Mouse (Mus musculus): ENCODE results near the gene Atoh7.
"Not testable (repeated sequence)": the region's sequence is repeated elsewhere in the genome, so short reads cannot be mapped to it uniquely, and the experiment has no call there.

Gene Atoh7

GRCm38 (mm10) chr10:63099521-63099920, at the start of gene Atoh7:
TSS of gene Atoh7 (plus strand) at chr10:63099651.
- DNase-seq (ENCODE audit: low spot score in 2 of 2): no peak

GRCm38 (mm10) chr10:63051267-63051666, 48.2 kb upstream of the Atoh7 start:
- no peak for DNase-seq (ENCODE audit: low spot score in 2 of 2)

DNA sequence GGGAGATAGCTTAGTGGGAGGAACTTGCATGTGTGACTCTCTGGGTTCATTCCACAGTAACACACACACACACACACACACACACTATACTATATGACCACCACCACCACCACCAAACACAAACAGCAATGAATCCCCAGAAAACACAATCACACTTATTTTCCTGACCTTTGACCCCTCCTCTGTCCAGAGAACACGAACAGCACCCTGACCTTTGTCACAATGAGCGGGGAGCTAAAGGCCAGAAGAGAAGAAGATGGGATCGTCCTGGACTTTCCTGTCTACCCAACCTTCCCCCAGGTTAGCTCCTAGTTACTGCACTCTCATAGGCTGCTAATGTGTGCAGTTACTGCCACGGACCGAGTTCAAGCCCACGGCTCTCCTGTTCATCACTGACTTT, 47.4 kb upstream of the Atoh7 start:
- DNase-seq (ENCODE audit: low spot score in 2 of 2): no peak

DNA sequence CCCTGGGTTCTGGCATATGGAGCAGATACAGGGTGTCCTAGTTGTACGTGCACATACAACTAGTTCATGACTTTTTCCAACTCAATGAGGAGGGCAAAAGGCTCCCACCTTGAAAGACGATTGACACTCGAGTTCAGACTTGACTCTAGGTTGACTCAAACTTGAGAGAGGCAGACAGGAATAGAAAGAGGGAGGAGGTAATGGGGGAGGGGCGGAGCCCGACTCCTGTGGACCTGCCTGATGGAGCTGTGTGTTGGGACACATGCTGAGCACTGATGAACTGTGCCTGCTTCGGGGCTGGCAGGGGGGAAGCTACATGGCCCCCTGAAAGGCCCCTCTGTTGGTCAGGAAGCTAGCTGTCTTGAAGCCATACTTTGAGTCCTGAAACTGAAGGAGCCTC, 46.4 kb upstream of the Atoh7 start:
- no peak for DNase-seq (ENCODE audit: low spot score in 2 of 2)

DNA sequence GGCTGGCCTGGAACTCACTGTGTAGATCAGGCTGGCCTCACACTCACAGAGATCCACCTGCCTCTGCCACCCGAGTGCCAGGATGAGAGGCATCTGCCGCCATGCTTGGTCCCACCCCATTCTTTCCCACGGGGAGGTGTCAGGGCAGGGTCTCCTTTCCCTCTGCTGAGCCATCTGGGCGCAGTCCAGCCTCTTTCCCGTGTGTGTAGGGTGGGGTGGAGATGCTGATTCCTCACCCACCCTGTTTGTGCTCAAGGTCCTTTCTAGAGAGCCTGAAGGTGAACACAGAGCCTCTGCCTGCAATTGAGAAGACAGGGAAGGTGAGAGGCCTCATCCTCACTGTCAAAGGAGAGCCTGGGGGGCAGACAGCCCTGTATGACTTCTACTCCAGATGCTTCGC, 45.4 kb upstream of the Atoh7 start:
- DNase-seq (ENCODE audit: low spot score in 2 of 2): not testable (repeated sequence)

DNA sequence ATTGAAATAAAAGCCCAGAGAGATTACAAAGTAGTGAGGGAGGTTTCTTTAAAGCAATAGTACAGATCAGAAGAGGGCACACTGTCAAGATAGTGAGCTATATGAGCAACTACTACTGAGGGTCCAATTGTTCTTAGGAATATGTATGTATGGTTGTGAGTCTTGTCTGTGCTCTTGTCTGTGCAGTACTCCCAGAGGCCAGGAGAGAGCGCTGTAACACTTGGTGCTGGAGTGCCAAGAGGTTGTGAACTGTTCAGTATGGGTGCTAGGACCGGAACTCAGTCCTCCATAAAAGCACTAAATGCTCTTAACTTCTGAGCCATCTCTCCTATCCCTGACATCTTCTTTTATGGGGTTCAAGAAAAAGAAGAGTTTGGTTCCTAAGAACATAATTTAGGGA, 44.9 kb upstream of the Atoh7 start:
- DNase-seq (ENCODE audit: low spot score in 2 of 2): no peak

DNA sequence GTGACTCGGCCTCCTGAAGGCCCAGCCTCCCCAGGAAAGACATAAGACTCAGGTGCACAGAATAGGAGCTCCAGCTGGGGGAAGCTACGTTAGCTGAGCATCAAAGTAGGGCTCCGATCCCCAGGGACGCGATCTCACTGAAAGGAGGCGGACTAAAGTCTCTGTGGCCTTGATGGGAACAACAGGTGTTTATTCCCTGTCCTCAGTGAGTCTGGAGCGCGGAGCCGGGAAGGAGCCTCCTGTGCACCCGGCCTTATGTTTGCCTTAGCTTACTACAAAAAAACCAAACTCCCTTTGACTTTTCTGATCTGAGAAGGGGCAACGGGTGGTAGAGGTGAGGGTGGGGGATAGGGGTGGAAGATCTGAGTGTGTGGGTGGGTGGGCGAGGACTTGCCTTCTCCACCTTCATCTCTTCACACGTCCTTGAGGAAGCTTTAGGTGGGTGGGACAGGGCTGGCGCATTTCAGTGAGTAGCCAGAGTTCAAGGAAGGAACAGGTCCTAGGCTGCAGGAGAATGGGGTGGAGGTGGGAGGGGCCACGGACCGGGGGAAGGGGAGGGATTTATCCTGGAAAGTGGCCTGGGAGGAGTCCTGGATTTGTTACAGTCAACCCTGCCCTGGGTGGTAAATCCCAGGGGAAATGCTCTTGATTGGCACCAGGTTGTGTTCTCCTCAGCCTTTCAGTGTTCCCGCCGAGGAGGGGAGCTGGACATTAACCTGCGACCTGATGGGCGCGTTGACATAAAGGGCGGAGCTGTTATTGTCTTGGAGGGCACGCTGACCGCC, 42.3 kb upstream of the Atoh7 start:
- DNase-seq (ENCODE audit: low spot score in 2 of 2): peak; percentile 40 to 58

- no peak for DNase-seq (ENCODE audit: low spot score in 2 of 2)
These were observed 39.6 kb upstream of the Atoh7 start, which contains the start of gene Pbld1 for GRCm38 (mm10) chr10:63059862-63060261. TSS of gene Pbld1 (plus strand) at chr10:63060162.

GRCm38 (mm10) chr10:63060406-63060805, 39.0 kb upstream of the Atoh7 start:
- DNase-seq (ENCODE audit: low spot score in 2 of 2): peak; percentile 50 to 54

DNA sequence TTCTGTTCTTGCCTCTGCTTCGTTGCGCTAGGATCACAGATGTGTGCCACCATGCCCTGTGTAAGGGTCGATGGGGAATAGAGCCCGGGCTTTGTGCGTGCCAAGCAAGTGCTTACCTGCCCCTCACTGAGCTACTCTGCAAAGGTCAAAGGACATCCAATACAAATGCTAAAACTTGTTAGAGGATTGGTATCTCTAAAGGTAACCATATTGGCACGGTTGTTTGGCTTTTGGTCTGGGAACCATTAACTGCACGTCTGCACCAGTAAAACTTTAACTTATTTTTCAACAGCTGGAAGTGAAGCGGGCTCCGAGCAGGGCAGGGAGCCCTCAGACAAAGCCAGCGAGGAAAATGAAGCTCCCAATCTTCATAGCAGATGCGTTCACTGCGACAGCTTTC, 38.2 kb upstream of the Atoh7 start:
- no peak for DNase-seq (ENCODE audit: low spot score in 2 of 2)

DNA sequence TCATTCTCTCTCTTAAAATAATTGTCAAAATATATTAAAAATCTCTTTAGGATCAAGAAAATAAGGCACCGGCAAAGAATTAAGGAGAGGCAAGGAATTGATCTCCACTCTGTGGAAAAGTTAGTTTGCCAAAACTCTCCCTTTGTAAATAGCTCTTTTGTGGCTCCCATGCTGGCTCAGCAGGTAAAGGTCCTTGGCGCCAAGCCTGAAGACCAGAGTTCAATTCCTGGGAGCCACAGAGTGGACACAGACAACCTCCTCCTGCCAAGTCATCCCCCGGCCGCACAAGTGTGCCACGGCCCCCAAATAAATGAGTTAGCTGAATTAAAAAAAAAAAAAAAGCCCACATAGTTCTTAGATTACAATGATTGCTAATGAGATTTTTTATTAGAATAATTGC, 36.8 kb upstream of the Atoh7 start:
- no peak for DNase-seq (ENCODE audit: low spot score in 2 of 2)

DNA sequence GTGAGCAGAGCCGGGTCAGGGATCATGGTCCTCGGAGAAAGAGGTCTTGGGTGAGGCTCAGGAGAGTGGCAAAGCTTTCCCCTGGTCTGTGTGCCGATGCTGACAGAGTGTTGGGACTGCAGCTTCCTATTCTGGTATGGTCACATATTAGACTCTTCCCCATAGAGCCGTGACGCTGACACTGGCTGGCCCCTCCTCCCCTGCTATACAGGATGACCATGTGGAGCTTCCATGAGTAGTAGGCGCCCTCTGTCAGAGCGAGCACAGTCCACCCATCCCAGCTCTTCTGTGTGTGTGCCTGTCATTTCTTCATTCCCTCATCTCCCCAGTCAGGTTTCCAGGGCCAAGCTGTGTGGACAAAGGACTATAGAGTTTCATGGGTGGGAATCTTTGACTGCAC, 36.1 kb upstream of the Atoh7 start:
- DNase-seq (ENCODE audit: low spot score in 2 of 2): no peak

- no peak for DNase-seq (ENCODE audit: low spot score in 2 of 2)
These were observed 34.9 kb upstream of the Atoh7 start for GRCm38 (mm10) chr10:63064516-63064915.

- no peak for DNase-seq (ENCODE audit: low spot score in 2 of 2)
These were observed 33.9 kb upstream of the Atoh7 start for GRCm38 (mm10) chr10:63065561-63065960.

- DNase-seq (ENCODE audit: low spot score in 2 of 2): peak; percentile 44 to 73
These were observed 33.5 kb upstream of the Atoh7 start for GRCm38 (mm10) chr10:63065988-63066387.

DNA sequence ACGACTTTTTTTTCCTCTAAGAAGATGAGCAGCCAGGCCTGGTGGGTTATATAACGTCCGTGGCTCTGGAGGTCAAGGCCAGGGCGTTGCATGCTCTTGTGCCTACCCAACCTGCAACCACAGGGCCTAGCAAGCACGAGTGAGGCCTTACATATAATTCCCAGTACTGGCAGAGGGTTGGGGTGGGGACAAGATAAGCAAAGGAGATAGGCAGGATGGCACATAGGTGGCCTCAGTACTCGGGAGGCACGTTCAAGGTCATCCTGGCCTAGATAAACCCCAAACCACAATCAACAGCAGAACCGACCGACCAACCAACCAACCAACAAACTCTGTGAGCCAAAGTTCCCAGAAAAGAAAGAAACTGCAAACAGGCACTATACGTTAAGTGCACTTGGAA, 13.1 kb upstream of the Atoh7 start:
- no peak for DNase-seq (ENCODE audit: low spot score in 2 of 2)

- DNase-seq (ENCODE audit: low spot score in 2 of 2): no peak
These were observed 10.2 kb upstream of the Atoh7 start for GRCm38 (mm10) chr10:63089103-63089757.

DNA sequence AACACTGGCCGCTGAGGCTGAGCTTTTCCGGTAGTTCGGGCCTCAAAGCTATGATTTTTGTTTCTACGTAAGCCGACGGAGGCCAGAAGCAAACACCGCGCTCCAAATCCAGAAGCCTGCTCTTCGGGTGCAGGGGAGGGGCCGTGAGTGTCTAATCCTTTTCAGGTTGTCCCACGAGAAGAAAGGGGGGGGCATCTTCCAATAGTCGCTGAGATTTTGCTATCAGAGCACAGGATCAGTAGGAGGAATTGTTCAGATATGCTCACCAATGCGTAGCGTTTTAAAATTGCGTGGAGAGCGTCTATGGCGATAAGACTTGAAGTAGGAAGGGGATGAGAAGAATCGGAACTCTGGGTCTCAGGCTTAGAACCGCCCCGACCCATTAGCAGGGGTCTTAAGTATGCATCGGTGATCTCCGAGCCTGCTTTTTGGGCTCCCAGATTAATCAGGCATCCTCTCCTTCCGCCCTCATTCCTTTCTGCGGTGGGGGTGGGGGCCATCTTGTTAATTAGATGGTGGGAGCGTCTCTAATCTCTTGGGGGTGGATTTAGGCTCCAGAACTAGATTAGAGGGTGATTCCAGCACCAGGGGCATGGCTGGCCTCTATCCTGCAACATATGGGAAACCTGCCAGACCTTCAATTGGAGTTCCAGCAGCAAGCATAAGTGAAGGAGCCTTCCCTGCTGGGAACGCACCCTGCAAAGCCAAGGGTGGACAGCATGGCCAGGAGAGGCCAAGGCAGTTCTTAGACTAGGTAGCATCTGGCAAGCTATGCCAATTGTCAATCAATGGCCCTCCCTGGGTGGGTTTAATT, 9.5 kb upstream of the Atoh7 start:
- DNase-seq (ENCODE audit: low spot score in 2 of 2): no peak

GRCm38 (mm10) chr10:63091915-63092314, 7.5 kb upstream of the Atoh7 start:
- no peak for DNase-seq (ENCODE audit: low spot score in 2 of 2)

- DNase-seq (ENCODE audit: low spot score in 2 of 2): no peak
These were observed 6.6 kb upstream of the Atoh7 start for GRCm38 (mm10) chr10:63092616-63093550.

DNA sequence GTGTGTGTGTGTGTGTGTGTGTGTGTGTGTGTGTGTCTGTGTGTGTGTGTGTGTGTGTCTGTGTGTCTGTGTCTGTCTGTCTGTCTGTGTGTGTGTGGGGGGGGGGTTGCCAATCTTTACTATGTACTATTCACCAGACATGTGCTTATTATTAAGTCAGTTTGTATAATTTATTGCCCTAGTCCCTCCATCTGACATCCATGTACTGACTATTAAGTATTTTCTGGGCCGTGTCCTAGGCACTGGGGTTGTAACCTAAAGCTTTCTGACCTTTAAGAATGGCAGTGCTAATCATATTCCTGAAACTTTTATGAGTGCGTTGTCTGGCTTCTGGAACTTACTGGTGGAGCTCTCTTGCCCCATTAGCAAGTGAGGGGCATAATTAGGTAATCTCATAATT, 2.7 kb upstream of the Atoh7 start:
- no peak for DNase-seq (ENCODE audit: low spot score in 2 of 2)

All from heart, adult 9 months (tissue).